Mouse (Mus musculus): ENCODE data around the gene Tmem44. TPM values are rescaled to one million over a fixed set of nuclear protein-coding genes. Genes with fewer than 3 reads are reported as not detected.

The Tmem44 gene
- 18.6 and 19.1 TPM in 2 replicates for polyA plus RNA-seq (2015; fragmentation: Nextera tagmentation; extraction: Ambion mirVana)

- H3K4me2 ChIP-seq (replicated peaks) = peak within 1 kb of the TSS; percentile 83
- peak within 1 kb of the TSS; percentile 74 for H3K4me3 ChIP-seq (replicated peaks)
- peak within 1 kb of the TSS; percentile 66 for H3K27ac ChIP-seq (replicated peaks)
- no peaks in the 10 kb centered on the region for H3K27me3 ChIP-seq
- 5% methylated on average over 14 of the region's 14 CpGs for WGBS
- peaks cover 17% of the 10 kb centered on the region for H3K4me1 ChIP-seq
- ATAC-seq (ENCODE audit: insufficient number of reproducible peaks, low FRiP score, low TSS enrichment, low read depth) = peak; percentile 58
- H3K9ac ChIP-seq = peak within 1 kb of the TSS; percentile 88
- H3K36me3 ChIP-seq = peaks cover 11% of the 10 kb centered on the region; the same call in 1 of the 2 replicates
- 0 out of 2 replicates have a peak, but pooled peaks cover 8% of the 10 kb centered on the region for H3K9me3 ChIP-seq (replicated peaks)
Measured at GRCm38 (mm10) chr16:30550748-30551192, at the start of gene Tmem44. Gene Tmem44 (minus strand): TSS chr16:30550842.

GRCm38 (mm10) chr16:30599491-30600268 lies 49.0 kb upstream of the Tmem44 start, which contains the start of gene Fam43a:
Gene Fam43a (plus strand): TSS chr16:30599723.
- peak within 1 kb of the TSS; percentile 71; the same call in 1 of the 2 replicates for H3K27ac ChIP-seq (replicated peaks)
- H3K27me3 ChIP-seq = peaks cover 34% of the 10 kb centered on the region
- H3K4me1 ChIP-seq = peaks cover 50% of the 10 kb centered on the region
- peak within 1 kb of the TSS; percentile 67 for H3K4me3 ChIP-seq (replicated peaks)
- H3K9me3 ChIP-seq (replicated peaks) = no peaks in the 10 kb centered on the region
- WGBS = under 1% methylated on average over 60 of the region's 63 CpGs
- peak within 1 kb of the TSS; percentile 58 for H3K9ac ChIP-seq
- peak within 1 kb of the TSS; percentile 88 for H3K4me2 ChIP-seq (replicated peaks)
- ATAC-seq (ENCODE audit: insufficient number of reproducible peaks, low FRiP score, low TSS enrichment, low read depth) = peak; percentile 83
- no peaks in the 10 kb centered on the region for H3K36me3 ChIP-seq

- H3K27me3 ChIP-seq = peaks cover 34% of the 10 kb centered on the region
- 0 out of 2 replicates have a peak overlapping the region, but pooled peaks have one; percentile 16 for H3K4me3 ChIP-seq (replicated peaks)
Measured at GRCm38 (mm10) chr16:30596959-30597681, 46.5 kb upstream of the Tmem44 start.

GRCm38 (mm10) chr16:30595835-30596557 lies 45.4 kb upstream of the Tmem44 start:
- Histone ChIP-seq H3K4me2 (replicated peaks) (no peak overlapping the region), H3K27me3 (peaks cover 24% of the 10 kb centered on the region)

More at GRCm38 (mm10) chr16:30596959-30597681, 46.5 kb upstream of the Tmem44 start:
- Histone ChIP-seq H3K4me1 (peaks cover 25% of the 10 kb centered on the region), H3K27ac (replicated peaks) (no peak overlapping the region), H3K9me3 (replicated peaks) (no peaks in the 10 kb centered on the region), H3K9ac (no peak overlapping the region), H3K4me2 (replicated peaks) (peak overlapping the region; percentile 39), H3K36me3 (no peaks in the 10 kb centered on the region)
- WGBS = 10% methylated on average over 16 of the region's 16 CpGs
- no peak for ATAC-seq (ENCODE audit: insufficient number of reproducible peaks, low FRiP score, low TSS enrichment, low read depth)

GRCm38 (mm10) chr16:30595356-30595755 lies 44.7 kb upstream of the Tmem44 start:
- ATAC-seq (ENCODE audit: insufficient number of reproducible peaks, low FRiP score, low TSS enrichment, low read depth) = no peak

More at GRCm38 (mm10) chr16:30595835-30596557, 45.4 kb upstream of the Tmem44 start:
- Histone ChIP-seq H3K9me3 (replicated peaks) (no peaks in the 10 kb centered on the region), H3K4me1 (peaks cover 14% of the 10 kb centered on the region), H3K27ac (replicated peaks) (no peak overlapping the region), H3K36me3 (no peaks in the 10 kb centered on the region), H3K9ac (no peak overlapping the region), H3K4me3 (replicated peaks) (no peak overlapping the region)
- 68% methylated on average over 14 of the region's 14 CpGs for WGBS
- no peak for ATAC-seq (ENCODE audit: insufficient number of reproducible peaks, low FRiP score, low TSS enrichment, low read depth)

GRCm38 (mm10) chr16:30591990-30592389 lies 41.3 kb upstream of the Tmem44 start:
- Histone ChIP-seq H3K27me3 (peaks cover 12% of the 10 kb centered on the region), H3K9ac (no peak overlapping the region), H3K9me3 (replicated peaks) (no peaks in the 10 kb centered on the region), H3K4me3 (replicated peaks) (no peak overlapping the region), H3K36me3 (no peaks in the 10 kb centered on the region), H3K27ac (replicated peaks) (no peak overlapping the region), H3K4me2 (replicated peaks) (no peak overlapping the region), H3K4me1 (peaks cover 8% of the 10 kb centered on the region; the same call in 1 of the 2 replicates)
- 47% methylated on average over 3 of the region's 3 CpGs for WGBS
- no peak for ATAC-seq (ENCODE audit: insufficient number of reproducible peaks, low FRiP score, low TSS enrichment, low read depth)

More at GRCm38 (mm10) chr16:30595356-30595755, 44.7 kb upstream of the Tmem44 start:
- no peak overlapping the region for H3K27ac ChIP-seq (replicated peaks)
- H3K27me3 ChIP-seq = peaks cover 17% of the 10 kb centered on the region
- H3K4me1 ChIP-seq = peaks cover 8% of the 10 kb centered on the region; the same call in 1 of the 2 replicates
- no peak overlapping the region for H3K4me2 ChIP-seq (replicated peaks)
- no peaks in the 10 kb centered on the region for H3K9me3 ChIP-seq (replicated peaks)
- no peaks in the 10 kb centered on the region for H3K36me3 ChIP-seq
- no peak overlapping the region for H3K9ac ChIP-seq
- no peak overlapping the region for H3K4me3 ChIP-seq (replicated peaks)
- 45% methylated on average over 3 of the region's 3 CpGs for WGBS

GRCm38 (mm10) chr16:30590264-30591209 lies 39.9 kb upstream of the Tmem44 start:
- no peak for ATAC-seq (ENCODE audit: insufficient number of reproducible peaks, low FRiP score, low TSS enrichment, low read depth)
- 34% methylated on average over 7 of the region's 7 CpGs for WGBS
- H3K9ac ChIP-seq = no peak overlapping the region
- no peak overlapping the region for H3K27ac ChIP-seq (replicated peaks)
- peaks cover 6% of the 10 kb centered on the region; the same call in 1 of the 2 replicates for H3K27me3 ChIP-seq
- no peaks in the 10 kb centered on the region for H3K9me3 ChIP-seq (replicated peaks)
- H3K36me3 ChIP-seq = 0 out of 2 replicates have a peak, but pooled peaks cover under 1% of the 10 kb centered on the region
- H3K4me3 ChIP-seq (replicated peaks) = no peak overlapping the region
- no peak overlapping the region for H3K4me2 ChIP-seq (replicated peaks)
- H3K4me1 ChIP-seq = 0 out of 2 replicates have a peak, but pooled peaks cover 11% of the 10 kb centered on the region

- peak within 1 kb of the TSS; percentile 71 for H3K9ac ChIP-seq
- H3K4me3 ChIP-seq (replicated peaks) = peak within 1 kb of the TSS; percentile 69
- H3K9me3 ChIP-seq (replicated peaks) = no peaks in the 10 kb centered on the region
- 3% methylated on average over 35 of the region's 35 CpGs for WGBS
- H3K4me1 ChIP-seq = 0 out of 2 replicates have a peak, but pooled peaks cover 11% of the 10 kb centered on the region
- no peaks in the 10 kb centered on the region for H3K27me3 ChIP-seq
- ATAC-seq (ENCODE audit: insufficient number of reproducible peaks, low FRiP score, low TSS enrichment, low read depth) = peak; percentile 89
- H3K4me2 ChIP-seq (replicated peaks) = peak within 1 kb of the TSS; percentile 80
- H3K36me3 ChIP-seq = peaks cover 25% of the 10 kb centered on the region
- H3K27ac ChIP-seq (replicated peaks) = peak within 1 kb of the TSS; percentile 78
Measured at GRCm38 (mm10) chr16:30587494-30588327, 37.1 kb upstream of the Tmem44 start, which contains the start of gene Lsg1. Gene Lsg1 (minus strand): TSS chr16:30587592.

GRCm38 (mm10) chr16:30586935-30587493 lies 36.4 kb upstream of the Tmem44 start:
- 2% methylated on average over 19 of the region's 19 CpGs for WGBS
- H3K9ac ChIP-seq = peak overlapping the region; percentile 71
- H3K4me2 ChIP-seq (replicated peaks) = peak overlapping the region; percentile 80
- 0 out of 2 replicates have a peak, but pooled peaks cover 11% of the 10 kb centered on the region for H3K4me1 ChIP-seq
- peak overlapping the region; percentile 78 for H3K27ac ChIP-seq (replicated peaks)
- peaks cover 32% of the 10 kb centered on the region for H3K36me3 ChIP-seq
- peak overlapping the region; percentile 69 for H3K4me3 ChIP-seq (replicated peaks)
- H3K27me3 ChIP-seq = no peaks in the 10 kb centered on the region
- ATAC-seq (ENCODE audit: insufficient number of reproducible peaks, low FRiP score, low TSS enrichment, low read depth) = peak; percentile 7; the same call in 1 of the 2 replicates
- H3K9me3 ChIP-seq (replicated peaks) = no peaks in the 10 kb centered on the region

Data from embryonic facial prominence, embryonic 15.5 days (tissue).